Comparison of ENCODE assay signal across 19 mouse cellular contexts in genomic region chr6:21166611-21167010, GRCm38 (mm10). TPM values are rescaled to one million over a fixed set of nuclear protein-coding genes. Genes with fewer than 3 reads are reported as not detected.
"Had no signal": no experiment of that assay in that cellular context is flagged by ENCODE, and none has a peak within 500 bp of the region (broad histone marks: within the 10 kb centered on the region; RNA-seq: fewer than 3 reads in every experiment).

No protein-coding gene starts in this region.

- H3K36me3 ChIP-seq: neural tube, embryonic 13.5 days; neural tube, embryonic 15.5 days; stomach, embryonic 15.5 days had no signal

- H3K27me3 ChIP-seq: neural tube, embryonic 13.5 days; neural tube, embryonic 15.5 days; stomach, embryonic 15.5 days had no signal

- H3K9me3 ChIP-seq: neural tube, embryonic 13.5 days; neural tube, embryonic 15.5 days; stomach, embryonic 15.5 days had no signal

- H3K27ac ChIP-seq: neural tube, embryonic 13.5 days; neural tube, embryonic 15.5 days; stomach, embryonic 15.5 days; stomach, postnatal 0 days had no signal

- H3K4me1 ChIP-seq: neural tube, embryonic 13.5 days; neural tube, embryonic 15.5 days; stomach, embryonic 15.5 days had no signal

- H3K4me3 ChIP-seq: neural tube, embryonic 13.5 days; neural tube, embryonic 15.5 days; stomach, embryonic 15.5 days had no signal

- DNase-seq: retina, postnatal 1 day; right cerebral cortex, adult 18-20 months; right cerebral cortex, postnatal 14 days; right cerebral cortex, postnatal 25 days; right cerebral cortex, postnatal 4 days; spleen, adult 18-20 months; thymus, adult 18-20 months; thymus, adult 2 months; thymus, postnatal 14 days; thymus, postnatal 25 days; thymus, postnatal 36 days; thymus, postnatal 4 days had no signal

RNA-seq across cellular contexts. Expression of gene Kcnd2, which starts 48.7 kb away (rescaled TPM):
- total RNA-seq: neutrophil, adult 5-6 weeks had no signal
- polyA plus RNA-seq: spleen, adult 2 months; thymus, postnatal 0 days had no signal
